Mouse (Mus musculus) yolk sac, embryonic 10.5 days (tissue): ENCODE measurements around the gene Atp6v1g3.

Experiments
- DNase-seq: peaks from one replicate; pipeline ENCODE4 v3.0.0-alpha.2; 2017; ENCODE audit warnings: low spot score

Atp6v1g3 gene

GRCm38 (mm10) chr1:138289455-138290425, 16.2 kb downstream of the Atp6v1g3 start:
- no peak for DNase-seq

GRCm38 (mm10) chr1:138291463-138291862, 17.9 kb downstream of the Atp6v1g3 start:
- no peak for DNase-seq

DNA sequence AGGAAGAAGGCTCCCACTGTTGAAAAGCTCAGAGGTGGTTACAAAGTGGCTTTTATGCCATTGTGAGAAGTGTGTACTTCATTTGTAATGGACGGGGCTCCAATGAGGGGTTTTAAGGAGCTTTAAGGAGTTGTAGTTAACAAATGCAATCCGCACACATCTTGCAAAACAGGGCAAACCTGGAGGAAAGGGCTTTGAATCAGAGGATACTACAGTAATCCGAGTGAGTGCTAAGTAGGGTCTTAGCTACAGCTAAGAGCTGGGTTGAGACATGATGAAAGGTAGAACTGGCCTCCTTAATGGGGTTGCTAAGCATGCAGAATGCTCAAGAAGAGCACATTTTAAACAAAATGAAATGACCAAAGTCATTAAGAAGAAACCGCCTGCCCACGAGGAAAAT, 20.9 kb downstream of the Atp6v1g3 start:
- no peak for DNase-seq

GRCm38 (mm10) chr1:138298156-138298555, 24.6 kb downstream of the Atp6v1g3 start:
- DNase-seq: no peak

GRCm38 (mm10) chr1:138299576-138299975, 26.0 kb downstream of the Atp6v1g3 start:
- no peak for DNase-seq

- no peak for DNase-seq
Measured at GRCm38 (mm10) chr1:138301920-138302319, 28.4 kb downstream of the Atp6v1g3 start.

GRCm38 (mm10) chr1:138302756-138303155, 29.2 kb downstream of the Atp6v1g3 start:
- no peak for DNase-seq

GRCm38 (mm10) chr1:138303296-138303695, 29.8 kb downstream of the Atp6v1g3 start:
- DNase-seq: no peak

DNA sequence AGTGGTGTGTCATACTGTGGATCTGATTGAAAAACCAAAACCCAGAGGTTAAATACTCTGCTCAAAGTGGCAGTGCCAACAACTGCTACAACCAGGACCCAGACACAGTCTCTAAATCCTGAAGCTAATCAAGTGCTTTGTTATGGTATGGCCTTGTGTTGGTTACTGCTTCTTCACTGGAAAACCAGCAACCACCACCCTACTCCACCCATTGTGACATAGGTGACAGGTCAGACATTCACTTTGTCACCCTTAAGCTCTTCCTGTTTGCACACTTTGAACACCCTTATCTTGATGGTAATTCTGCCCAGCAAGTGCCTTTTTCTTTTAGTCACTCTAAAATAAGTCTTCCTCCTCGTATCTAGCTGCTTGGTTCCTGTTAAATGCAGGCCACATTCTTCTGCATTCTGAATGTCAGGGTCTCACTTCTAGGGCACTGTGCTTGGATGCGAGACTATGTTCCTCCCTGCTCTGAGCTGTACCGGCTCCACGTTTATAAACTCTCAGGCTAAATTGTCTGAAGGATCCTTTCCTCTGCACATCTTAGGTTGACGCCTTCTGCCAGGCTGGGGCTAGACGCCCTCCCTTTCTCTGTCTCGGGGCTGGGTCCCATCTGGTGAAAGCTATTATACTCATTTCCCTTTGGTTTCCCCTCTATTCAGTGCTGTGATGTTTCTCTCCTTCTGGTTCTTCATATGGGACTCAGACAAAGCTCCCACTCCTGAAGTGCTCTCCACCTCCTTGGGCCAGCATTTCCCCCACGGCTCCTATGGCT, 30.8 kb downstream of the Atp6v1g3 start:
- no peak for DNase-seq

- no peak for DNase-seq
Measured at GRCm38 (mm10) chr1:138322657-138323056, 49.1 kb downstream of the Atp6v1g3 start.

- no peak for DNase-seq
Measured at GRCm38 (mm10) chr1:138323076-138323630, 49.6 kb downstream of the Atp6v1g3 start.

DNA sequence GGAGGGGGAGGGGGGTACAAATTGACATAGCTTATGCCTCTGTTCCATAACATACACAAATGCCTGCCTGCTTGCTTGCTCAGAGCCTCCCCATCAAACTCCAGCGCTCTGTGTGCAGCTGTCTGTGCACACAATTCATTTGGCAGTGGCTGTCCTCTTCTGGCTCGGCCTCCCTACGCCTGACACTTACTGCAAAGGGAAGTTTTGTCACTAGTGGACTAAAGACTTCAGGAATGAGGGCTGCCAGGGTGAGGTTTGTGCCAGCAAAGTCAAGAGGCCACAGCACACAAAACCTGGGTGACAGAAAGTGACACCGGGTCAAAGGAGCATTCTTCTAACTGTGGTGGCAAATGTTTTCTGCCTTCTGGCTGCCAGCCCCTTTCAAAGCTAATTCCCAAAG, 52.6 kb downstream of the Atp6v1g3 start:
- DNase-seq: no peak

GRCm38 (mm10) chr1:138326566-138326965, 53.0 kb downstream of the Atp6v1g3 start:
- DNase-seq: no peak

DNA sequence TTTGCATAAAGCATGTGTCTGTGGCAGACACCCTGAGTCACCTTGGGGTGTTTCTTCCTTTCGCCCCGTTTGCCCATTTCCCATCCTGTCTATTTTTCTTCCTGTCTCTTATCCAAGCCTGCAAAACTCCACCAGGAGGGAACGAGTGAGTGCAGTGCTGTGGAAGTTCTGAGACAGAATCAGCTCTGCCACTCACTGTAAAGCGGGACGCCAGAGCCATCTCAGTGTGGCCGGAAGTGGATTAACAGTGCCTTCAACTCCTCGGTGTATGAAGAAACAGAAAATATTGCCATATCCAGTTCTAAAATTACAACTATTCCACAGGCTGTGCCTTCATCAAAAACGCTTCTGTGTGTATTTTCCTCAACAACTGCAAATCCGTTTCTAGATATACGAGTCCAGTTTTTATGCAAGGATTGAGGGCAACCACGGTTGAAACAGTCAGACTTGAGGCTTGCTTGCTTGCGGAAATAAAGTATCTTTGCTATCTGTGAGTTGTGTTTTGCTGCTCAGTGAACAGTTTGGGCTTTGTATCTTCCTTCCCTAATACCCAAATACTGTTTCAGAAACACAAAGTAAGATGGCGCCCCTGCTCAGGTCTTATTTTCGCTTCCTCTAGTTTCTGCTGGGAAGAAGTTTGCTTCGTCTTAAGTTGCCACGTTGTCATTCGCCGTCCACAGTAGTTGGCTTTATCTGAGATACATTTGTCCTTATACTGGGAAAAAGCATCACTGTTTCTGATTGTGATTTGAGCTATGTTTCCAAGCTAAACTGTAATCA, 54.1 kb downstream of the Atp6v1g3 start:
- DNase-seq: no peak

DNA sequence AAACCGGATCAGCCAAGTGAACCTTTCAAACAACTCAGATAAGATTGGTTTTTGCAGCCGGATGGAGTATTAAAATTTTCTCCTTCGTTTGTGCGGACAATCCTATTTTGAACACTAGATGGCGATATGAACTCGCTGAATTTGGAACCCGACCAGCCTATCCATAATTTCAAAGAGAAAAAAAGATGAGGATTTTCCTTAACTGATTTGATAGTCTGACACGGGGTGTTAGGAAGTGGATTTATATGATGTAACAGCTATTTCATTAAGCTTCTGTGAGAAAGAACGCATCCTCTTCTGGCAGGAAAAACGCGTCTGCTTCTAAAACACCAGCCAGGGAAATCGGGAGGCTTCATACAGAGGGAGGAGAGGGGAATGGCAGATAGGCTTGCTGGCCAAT, 54.8 kb downstream of the Atp6v1g3 start:
- no peak for DNase-seq

- DNase-seq: no peak
Measured at GRCm38 (mm10) chr1:138330556-138330955, 57.0 kb downstream of the Atp6v1g3 start.

DNA sequence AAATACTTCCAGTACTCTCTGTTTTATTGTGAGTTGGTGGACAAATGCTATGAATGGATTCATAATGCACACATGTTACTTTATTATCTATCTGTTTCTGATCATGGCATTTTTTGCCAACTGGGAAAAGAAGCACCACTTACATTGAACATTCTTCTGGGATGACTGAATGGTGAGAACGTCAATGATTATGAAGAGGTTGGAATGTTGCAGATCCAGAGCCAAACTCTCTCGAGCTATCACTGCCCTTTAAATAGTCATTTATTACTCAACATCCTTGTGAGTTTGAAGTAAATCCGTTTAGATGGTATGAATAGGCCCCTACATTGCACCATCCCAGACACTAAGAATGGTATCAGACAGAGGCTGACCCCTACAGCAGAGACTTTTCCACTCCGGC, 58.1 kb downstream of the Atp6v1g3 start:
- DNase-seq: no peak

DNA sequence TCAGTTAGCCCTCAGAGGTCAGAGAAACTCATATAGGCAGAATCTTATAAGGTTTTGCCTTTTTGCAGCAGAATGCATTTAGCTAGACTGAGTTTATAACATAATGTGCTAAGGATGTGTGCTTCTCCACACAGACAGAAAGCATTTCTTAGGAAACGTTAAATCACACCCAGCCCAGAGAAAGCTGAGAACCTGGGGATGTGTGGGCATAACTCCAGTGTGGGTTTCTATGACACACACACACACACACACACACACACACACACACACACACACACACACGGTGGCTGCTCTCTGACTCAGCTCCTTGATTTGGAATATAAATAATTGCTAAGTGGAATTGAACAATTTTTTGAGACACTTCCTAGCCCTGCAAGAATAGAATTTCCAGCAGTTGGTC, 61.2 kb downstream of the Atp6v1g3 start:
- DNase-seq: no peak

DNA sequence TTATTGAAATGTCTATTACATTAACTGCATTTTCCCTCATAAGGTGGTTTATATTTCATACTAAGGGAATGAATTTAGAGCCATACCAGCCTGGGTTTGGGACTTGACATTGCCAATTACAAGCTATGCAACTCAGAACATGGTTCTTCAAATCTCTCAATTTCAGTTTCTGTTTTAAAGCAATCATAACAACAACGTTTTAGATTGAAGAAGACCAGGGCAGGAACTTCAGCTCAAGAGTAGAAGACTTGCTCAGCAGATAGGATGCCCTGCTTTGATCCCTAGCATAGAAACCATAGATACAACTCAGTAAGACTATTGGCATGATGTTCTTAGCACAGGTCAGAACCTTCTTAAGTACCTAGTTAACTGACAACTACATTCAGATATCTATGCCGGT, 63.9 kb downstream of the Atp6v1g3 start:
- DNase-seq: no peak
